Comparison of ENCODE assay signal across 1 mouse cellular context in the genomic region with DNA sequence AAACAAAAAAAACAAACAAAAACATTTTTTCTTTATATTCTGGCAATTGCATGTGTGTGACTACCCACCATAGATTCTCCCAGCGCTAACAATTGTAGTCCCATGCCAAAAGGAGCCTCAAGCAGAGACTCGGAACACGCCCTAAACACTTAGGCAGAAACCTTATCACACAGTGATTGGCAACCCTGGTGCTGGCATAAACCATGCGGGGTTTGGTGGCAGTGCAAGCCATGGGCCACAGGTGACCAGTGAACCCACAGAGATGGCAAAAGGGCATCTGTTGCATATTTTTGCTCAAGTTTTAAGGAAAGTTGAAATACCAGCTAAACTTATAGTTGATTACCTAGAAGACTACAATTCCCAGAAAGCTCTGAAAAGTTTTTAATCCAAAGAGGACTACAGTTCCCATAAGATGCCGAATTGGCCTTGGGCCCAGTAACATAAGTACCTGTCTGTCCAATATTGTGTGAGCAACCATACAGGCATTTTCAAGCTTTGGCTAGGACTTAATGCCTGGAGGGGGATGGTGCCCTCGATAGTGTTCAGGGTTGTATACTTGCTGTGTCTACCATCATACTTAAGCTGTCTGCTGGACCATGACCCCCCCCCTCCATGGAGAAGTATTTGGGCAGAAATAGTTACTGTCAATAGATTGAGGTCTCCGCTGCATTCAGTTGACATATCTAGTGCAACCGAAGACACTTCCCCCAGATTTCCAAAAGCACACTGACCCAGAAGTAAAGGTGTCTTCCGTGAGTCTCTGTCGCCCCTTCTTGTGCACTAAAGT.
TF ChIP-seq lines count a peak whose summit lies in the region.

No protein-coding gene starts in this region.

TF ChIP-seq in C2C12, 6 proteins besides CTCF, POLR2A, EP300 and RAD21:
- TF ChIP-seq MYOD1 (IDR thresholded peaks at IDR 0.05; ENCODE audit: control insufficient read depth, insufficient read length, low read depth) (no peak), MYOG (IDR thresholded peaks at IDR 0.05; ENCODE audit: control insufficient read depth, extremely low read depth, insufficient read length) (no peak), USF1 (IDR thresholded peaks at IDR 0.05; ENCODE audit: low read depth) (no peak), MAX (IDR thresholded peaks at IDR 0.05) (no peak), CEBPB (IDR thresholded peaks at IDR 0.05; ENCODE audit: low read depth) (no peak), FOSL1 (IDR thresholded peaks at IDR 0.05; ENCODE audit: insufficient read depth, low read length, poor library complexity, severe bottlenecking) (no peak)
